Mouse (Mus musculus): ENCODE results near the gene Kcnma1. TPM values are rescaled to one million over a fixed set of nuclear protein-coding genes. Genes with fewer than 3 reads are reported as not detected.
A peak's percentile ranks its signal among the peaks of the same experiment; 100 is the strongest.

The Kcnma1 gene
- total RNA-seq, 2 experiments from 2014 or later: 44.2 to 47.3 TPM

GRCm38 (mm10) chr14:23496236-23496740, 518.0 kb downstream of the Kcnma1 start:
- no peak for DNase-seq
- intact Hi-C loops (cut with DNase I): no loop called here

- intact Hi-C loops (cut with DNase I): no loop called here
- peak; percentile 27 to 43 for DNase-seq
Measured at GRCm38 (mm10) chr14:23494496-23494800, 519.8 kb downstream of the Kcnma1 start.

DNA sequence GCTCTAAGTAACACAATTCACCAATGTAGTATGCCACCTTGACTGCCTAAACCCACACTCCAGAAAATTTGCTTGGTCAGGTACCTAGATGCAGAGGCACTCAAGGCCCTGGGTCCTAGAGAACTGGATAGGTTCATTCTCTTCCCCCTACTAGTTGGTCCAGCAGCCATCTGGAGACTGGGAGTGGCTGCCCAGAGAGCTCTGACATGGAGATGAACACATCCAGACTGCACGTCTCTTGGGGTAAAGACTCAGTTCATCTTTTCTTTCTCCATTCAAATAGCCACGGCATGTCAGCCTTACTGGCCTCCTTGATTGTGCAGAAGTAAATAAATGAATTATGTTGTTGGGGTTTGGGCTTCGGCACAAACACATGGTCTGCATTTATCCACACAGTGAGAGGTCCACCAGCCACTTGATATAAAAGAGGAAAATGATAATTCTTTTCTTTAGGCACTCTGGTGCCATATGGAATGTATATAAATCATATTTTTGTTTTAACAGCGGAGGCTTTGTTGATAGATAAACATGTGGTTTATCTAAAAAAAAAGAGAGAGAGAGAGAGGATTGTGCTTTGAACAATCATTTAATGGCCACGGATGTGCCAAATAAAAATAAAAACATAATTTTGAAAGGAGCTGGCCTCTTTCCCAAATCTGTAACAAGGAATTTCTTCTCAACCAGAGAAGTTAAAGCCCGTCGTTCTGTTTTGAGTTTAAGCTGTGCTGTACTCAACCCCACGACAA, 520.4 kb downstream of the Kcnma1 start:
- no peak for DNase-seq
- intact Hi-C loops (cut with DNase I): no loop called here

DNA sequence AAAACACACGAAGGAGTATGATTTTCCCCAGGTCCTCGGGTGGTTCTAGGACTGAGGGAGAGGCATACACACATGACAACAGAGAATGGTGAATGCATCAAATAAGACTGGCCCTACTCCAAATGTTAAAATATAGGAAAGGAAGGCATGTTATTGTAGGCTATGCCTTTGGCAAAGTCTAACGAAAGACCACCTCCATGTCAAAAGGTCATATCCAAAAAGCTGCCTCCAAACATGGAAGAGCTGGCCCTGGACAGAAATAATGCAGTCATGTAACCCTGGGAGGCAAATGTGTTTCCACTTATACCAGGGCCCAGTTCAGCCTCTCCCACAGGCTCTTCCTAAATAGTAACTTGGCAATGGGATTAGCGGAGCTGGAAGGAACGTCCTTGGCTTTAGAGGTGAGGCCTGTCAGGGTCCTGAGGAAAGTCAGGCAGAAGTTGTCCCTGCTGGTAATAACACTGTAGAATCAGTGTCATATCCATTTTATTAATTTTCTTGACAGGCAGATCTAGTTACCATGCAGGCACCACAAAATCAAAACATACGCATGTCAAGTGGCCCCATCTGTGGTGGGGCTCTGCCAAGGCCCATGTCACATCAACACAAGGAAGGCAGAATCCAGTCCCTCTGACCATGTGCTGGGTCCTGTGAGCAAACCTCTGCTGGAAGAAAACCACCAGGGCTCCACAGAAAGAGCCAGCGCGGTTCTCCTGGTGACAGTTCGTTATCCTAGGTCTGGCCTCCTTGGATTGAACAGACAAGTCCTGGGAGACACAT, 521.5 kb downstream of the Kcnma1 start:
- no peak for DNase-seq
- intact Hi-C loops (cut with DNase I): no loop called here

DNA sequence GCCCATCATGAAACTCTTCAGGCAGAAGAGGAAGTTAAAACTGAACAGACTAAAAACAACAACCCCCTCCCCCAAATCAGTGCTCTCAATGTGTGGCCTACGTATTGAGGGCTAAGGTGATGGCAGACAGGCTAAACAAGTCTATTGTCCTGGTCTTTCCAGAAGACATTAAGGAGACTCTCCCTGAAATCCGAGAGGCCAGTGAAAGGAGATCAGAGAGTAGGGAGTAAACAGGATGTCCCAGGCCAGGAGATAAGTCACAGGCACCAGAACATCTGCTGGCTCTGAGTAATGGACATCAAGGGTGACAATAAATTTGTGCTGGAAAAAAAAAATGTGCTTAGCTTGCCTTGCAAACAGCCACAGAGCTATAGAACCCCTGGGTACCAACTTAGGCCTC, 522.9 kb downstream of the Kcnma1 start:
- no peak for DNase-seq
- intact Hi-C loops (cut with DNase I): no loop called here

- no peak for DNase-seq
- intact Hi-C loops (cut with DNase I): no loop called here
Measured at GRCm38 (mm10) chr14:23486687-23487086, 527.6 kb downstream of the Kcnma1 start.

DNA sequence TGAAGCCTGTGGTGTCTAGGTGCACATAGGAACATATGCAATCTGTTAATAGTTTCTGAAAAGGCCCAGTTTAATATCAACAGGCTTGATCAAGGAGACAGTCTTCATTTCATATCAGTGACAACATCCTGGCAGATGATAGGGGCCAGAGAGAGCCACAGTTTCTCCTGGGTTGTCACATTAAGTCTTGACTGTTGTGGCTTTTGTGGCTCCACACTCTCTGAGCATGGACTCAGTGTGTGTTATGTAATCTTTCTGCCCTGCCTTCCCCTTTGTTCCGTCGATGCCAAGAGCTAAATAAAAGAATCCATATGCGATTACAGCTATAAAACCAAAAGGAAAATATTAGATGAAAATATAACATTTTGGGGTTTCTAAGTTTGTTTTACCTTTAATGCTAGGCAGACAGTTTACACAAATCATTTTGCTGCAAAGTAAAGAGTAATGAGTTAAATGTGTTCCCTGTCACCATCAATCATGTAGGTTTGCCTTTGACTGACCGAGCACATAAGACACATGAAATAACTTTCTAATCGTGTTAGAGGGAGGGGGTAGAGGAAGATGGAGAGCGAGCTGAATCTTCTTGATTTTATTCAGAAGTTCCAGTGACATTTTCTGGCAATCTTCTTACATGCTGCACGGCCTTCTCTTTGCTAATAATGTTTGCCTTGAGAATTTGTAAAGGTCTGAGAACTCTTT, 528.3 kb downstream of the Kcnma1 start:
- intact Hi-C loops (cut with DNase I): no loop called here
- DNase-seq: no peak

GRCm38 (mm10) chr14:23475129-23475528, 539.2 kb downstream of the Kcnma1 start:
- no peak for DNase-seq
- intact Hi-C loops (cut with DNase I): no loop called here

- no peak for DNase-seq
- intact Hi-C loops (cut with DNase I): no loop called here
Measured at GRCm38 (mm10) chr14:23470071-23470470, 544.2 kb downstream of the Kcnma1 start.

- intact Hi-C loops (cut with DNase I): no loop called here
- no peak for DNase-seq
Measured at GRCm38 (mm10) chr14:23465135-23465534, 549.2 kb downstream of the Kcnma1 start.

GRCm38 (mm10) chr14:23458560-23458959, 555.7 kb downstream of the Kcnma1 start:
- DNase-seq: no peak
- intact Hi-C loops (cut with DNase I): no loop called here

DNA sequence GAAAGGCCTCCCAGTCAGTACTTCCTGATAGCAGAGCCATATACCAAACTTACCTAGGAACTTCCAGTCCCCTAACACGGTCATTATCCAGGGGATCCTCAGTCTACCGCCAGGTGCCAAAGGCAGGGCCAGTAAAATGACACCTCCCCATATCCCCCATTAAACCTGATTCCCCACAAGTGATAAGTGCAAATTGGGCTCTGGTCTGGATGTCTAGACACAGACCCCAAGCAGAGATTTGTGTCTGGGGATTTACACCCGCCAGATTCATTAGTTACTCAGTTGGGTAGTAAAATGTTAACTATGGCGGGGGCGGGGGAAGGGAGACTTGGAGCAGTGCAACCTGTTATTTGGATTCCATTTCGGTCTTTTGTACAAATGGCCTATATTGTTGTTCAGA, 562.6 kb downstream of the Kcnma1 start:
- intact Hi-C loops (cut with DNase I): no loop called here
- DNase-seq: no peak

- DNase-seq: no peak
- intact Hi-C loops (cut with DNase I): no loop called here
Measured at GRCm38 (mm10) chr14:23437467-23437866, 576.8 kb downstream of the Kcnma1 start.

DNA sequence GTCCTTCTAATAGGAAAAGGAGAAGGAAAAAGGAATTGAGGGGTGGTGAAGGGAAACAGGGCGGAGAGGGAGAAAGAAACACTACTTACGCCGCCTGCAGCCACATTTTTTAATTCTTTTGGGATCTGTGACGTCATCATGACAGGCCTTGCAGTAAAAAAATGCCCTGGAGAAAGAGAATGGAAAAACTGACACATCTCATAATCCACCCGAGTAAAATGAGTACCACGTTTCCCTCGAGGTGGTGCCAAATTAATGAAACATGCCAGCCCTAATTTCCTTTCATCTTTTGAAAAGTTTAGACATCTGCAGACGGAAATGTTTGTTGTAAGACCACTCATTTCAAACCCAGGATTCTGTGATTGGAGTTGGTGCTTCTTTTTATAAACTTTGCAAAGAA, 578.4 kb downstream of the Kcnma1 start:
- intact Hi-C loops (cut with DNase I): no loop called here
- no peak for DNase-seq

- DNase-seq: no peak
- intact Hi-C loops (cut with DNase I): no loop called here
Measured at GRCm38 (mm10) chr14:23430006-23430405, 584.3 kb downstream of the Kcnma1 start.

- intact Hi-C loops (cut with DNase I): loop anchor here (5.0 kb wide), 2 partner anchors 103 to 232 kb away; no protein-coding TSS in a partner anchor
- DNase-seq: no peak
Measured at GRCm38 (mm10) chr14:23429043-23429442, 585.2 kb downstream of the Kcnma1 start.

DNA sequence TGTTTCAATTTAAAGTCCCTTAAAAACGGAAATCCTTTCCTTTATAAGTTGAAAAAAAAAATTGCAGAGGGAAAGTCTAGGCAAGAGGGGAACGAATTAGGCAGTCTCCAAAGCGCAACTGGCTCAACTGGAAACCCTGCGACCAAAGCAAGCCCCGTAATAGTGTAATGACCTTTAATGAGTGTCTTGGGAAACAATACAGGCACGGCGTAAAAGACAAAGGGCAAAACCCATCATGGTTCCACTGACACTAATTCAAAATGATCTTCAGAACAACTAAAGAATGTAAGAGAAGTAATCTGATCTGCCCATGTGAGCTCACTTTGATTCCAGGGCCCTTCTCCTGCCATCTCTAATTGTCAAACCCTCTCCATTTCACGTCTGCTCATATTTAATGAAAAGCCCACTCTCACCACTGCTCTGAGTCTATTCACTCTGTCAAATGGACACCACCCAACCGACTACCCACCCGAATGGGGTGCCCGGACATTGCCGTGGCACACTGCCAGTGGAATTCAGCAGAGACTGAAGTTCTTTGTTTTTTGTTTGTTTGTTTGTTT, 591.7 kb downstream of the Kcnma1 start:
- intact Hi-C loops (cut with DNase I): no loop called here
- DNase-seq: no peak

GRCm38 (mm10) chr14:23418955-23419354, 595.3 kb downstream of the Kcnma1 start:
- intact Hi-C loops (cut with DNase I): no loop called here
- DNase-seq: no peak

GRCm38 (mm10) chr14:23407051-23407450, 607.2 kb downstream of the Kcnma1 start:
- intact Hi-C loops (cut with DNase I): loop anchor here (10.0 kb wide), 2 partner anchors 212 to 1422 kb away; partner anchors contain the start of gene Zfp503
- no peak for DNase-seq

- intact Hi-C loops (cut with DNase I): loop anchor here (5.0 to 10.0 kb wide), 3 partner anchors 206 to 1416 kb away; partner anchors contain the start of gene Zfp503
- DNase-seq: peak in 1 of 2 experiments; percentile 8
Measured at GRCm38 (mm10) chr14:23400777-23401469, 613.4 kb downstream of the Kcnma1 start.
